Mouse (Mus musculus) neutrophil, adult 59 days (primary cell): Measurements from ENCODE around the gene Itgb3bp. TPM values are rescaled to one million over a fixed set of nuclear protein-coding genes. Genes with fewer than 3 reads are reported as not detected.

ENCODE experiments used
- total RNA-seq, 2 experiments: library from RNA; stranded (reverse); gene quantifications; 1 replicate in 1 of 2; 2 replicates in 1 of 2; pipeline ENCODE4 v1.2.4; 2023

Gene Itgb3bp
- 1 to 10 TPM; 2.8 to 3.7 TPM for total RNA-seq

DNA sequence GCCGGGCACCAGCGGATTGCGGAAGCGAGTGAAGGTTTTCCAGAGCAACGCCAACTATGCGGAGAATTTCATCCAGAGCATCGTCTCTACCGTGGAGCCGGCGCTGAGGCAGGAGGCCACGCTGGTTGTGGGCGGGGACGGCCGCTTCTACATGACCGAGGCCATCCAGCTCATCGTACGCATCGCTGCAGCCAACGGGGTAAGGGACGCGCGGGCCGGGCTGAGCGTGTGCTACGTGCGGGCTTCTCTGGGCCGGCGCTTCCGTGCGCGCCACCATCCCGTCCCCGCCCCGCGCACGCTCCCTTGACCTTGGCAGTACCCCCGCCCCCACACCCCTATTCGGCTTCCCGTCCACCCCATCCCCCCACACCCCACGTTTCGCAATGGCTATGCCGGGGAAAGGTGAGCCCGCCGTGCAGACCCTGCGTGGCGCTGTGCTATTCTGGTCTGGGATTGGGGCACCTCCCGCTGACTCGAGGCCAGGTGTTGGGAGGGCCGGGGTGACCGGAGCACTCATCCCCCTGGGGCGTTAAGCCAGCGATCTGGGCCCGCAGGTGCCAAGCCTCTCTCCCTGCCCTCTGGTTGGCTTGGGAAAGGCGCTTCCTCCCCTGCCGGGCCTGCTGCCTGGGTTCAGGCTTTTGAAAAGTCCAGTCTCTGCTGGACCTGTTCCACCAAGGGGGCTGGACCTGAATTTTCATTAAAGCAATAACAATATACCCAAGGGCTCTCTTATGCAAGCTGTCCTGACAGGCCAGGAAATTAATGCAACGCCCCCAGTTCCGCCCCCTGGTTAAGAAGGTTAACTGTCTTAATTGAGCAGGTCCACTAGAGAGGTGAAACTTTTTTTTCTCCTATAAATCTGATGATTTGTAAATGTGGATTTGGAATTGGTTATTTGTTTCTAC lies at the start of gene Itgb3bp:
Gene Itgb3bp, minus strand, starts transcription at position 201 of the 905 bp plus-strand sequence.

DNA sequence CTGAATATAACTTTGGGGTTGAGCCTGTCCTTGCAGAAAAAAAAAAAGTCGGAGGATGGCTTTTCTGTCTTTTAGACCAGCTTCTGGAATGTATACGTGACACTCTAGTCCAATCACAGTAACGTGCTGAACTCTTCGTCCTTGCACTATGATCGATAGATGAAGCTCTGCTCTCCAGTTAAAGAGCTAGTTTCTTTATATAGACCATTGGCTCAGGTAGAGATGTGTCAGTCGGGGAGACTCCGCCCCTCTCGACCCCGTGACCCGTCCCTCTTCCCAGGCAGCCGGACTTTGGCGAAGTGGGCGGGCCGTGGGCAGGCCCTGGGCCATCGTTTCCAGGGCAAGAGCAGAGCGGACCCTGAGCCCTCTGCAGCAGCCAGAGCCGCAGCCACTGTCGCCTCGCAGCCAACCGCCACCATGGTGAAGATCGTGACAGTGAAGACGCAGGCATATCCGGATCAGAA lies 432 bp downstream of the Itgb3bp start, which contains the start of gene Pgm1:
Gene Pgm1, plus strand, starts transcription at position 266 of the 464 bp plus-strand sequence.

DNA sequence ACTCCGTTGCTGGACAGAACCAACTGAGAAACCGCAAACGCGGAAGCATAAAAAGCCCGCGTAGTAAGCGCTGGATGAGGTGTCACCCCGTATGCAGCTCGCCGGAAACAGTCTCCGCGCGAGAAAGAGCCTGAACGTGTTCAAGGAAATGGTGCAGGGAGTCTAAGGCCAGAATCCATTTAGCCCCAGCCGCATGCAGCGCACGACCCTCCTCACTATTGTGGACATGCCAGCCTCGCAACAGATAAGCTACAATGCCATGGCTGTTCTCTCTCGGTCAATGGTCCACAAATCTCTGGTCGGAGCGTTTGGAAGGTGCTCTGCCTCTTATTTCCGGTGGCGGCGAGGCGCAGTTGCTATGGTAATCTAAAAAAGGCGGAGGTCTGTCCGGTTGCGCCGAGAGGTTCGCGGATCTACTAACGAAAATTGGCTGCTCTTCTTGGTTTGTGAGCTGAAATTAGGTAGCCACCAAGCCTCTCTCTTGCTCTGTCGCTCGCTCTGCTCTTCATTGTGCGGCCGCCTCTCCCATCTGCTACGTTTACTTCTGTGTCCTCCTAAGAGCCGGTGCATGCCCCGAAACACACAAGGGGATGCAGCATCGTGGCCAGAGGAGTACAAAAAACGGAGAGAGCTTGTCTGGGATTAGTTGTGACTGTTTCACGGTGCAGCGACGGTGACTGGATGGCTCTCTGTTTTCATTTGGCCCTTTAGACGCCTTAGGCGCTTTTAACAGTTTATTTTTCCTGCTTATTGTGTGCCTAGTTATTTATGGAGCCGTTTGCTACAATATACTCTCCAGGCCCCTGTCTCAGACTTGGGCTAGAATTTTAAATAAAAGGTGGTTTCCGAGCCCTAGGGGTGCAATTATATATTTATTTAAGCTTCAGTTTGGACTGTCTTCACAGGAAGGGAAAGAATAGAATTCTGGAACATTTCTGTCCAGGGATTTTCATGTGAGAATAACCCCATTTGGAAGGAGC lies 100.2 kb downstream of the Itgb3bp start, which contains the start of gene Efcab7:
Gene Efcab7, plus strand, starts transcription at position 105 of the 980 bp plus-strand sequence.

Other genes starting within 250 kb of the Itgb3bp start
- 10 to 100 TPM in 1 of 2 experiments, 1 to 10 TPM in 1; 6.6 to 10.9 TPM for gene Alg6, start 214.1 kb downstream of the Itgb3bp start, total RNA-seq
- 1 to 10 TPM; 1.6 to 3.5 TPM for gene Efcab7, start 100.6 kb downstream of the Itgb3bp start, total RNA-seq
- gene Pgm1, start 399 bp downstream of the Itgb3bp start, total RNA-seq = 10 to 100 TPM; 17.5 to 18.1 TPM
- under 1 TPM in 1 of 2 experiments, not detected in 1; 0.09 TPM for gene Ror1, start 166.0 kb upstream of the Itgb3bp start, total RNA-seq